Mouse (Mus musculus) cerebellum, adult 18-20 months (tissue): ENCODE results near the gene Fgfr2.

Experiments
- DNase-seq, 2 experiments: peaks; one replicate each; pipeline ENCODE4 v3.0.0; 2021

The Fgfr2 gene

GRCm38 (mm10) chr7:131552781-131553180 lies 1570.4 kb downstream of the Fgfr2 start:
- DNase-seq = no peak

- DNase-seq = no peak
These were observed 1571.0 kb downstream of the Fgfr2 start for GRCm38 (mm10) chr7:131551931-131552741.

GRCm38 (mm10) chr7:131551471-131551870 lies 1571.7 kb downstream of the Fgfr2 start:
- no peak for DNase-seq

- no peak for DNase-seq
These were observed 1574.7 kb downstream of the Fgfr2 start, which contains the start of gene Hmx2 for GRCm38 (mm10) chr7:131548473-131548872. Gene Hmx2, plus strand, starts transcription at chr7:131548773.

- DNase-seq = no peak
These were observed 1575.7 kb downstream of the Fgfr2 start for GRCm38 (mm10) chr7:131547481-131547880.

- DNase-seq = no peak
These were observed 1576.7 kb downstream of the Fgfr2 start for GRCm38 (mm10) chr7:131546423-131546822.

GRCm38 (mm10) chr7:131545701-131546385 lies 1577.3 kb downstream of the Fgfr2 start:
- DNase-seq = no peak

- no peak for DNase-seq
These were observed 1578.3 kb downstream of the Fgfr2 start for GRCm38 (mm10) chr7:131544871-131545270.

GRCm38 (mm10) chr7:131543623-131544481 lies 1579.3 kb downstream of the Fgfr2 start:
- no peak for DNase-seq

GRCm38 (mm10) chr7:131542872-131543622 lies 1580.1 kb downstream of the Fgfr2 start:
- no peak for DNase-seq

- no peak for DNase-seq
These were observed 1580.9 kb downstream of the Fgfr2 start, which contains the start of gene Hmx3 for GRCm38 (mm10) chr7:131542115-131542871. Gene Hmx3, plus strand, starts transcription at chr7:131542867.

- DNase-seq = no peak
These were observed 1581.7 kb downstream of the Fgfr2 start for GRCm38 (mm10) chr7:131541184-131542114.

GRCm38 (mm10) chr7:131539979-131540378 lies 1583.2 kb downstream of the Fgfr2 start:
- peak; percentile 66 to 74 for DNase-seq

- DNase-seq = no peak
These were observed 1619.4 kb downstream of the Fgfr2 start for GRCm38 (mm10) chr7:131503739-131504138.

GRCm38 (mm10) chr7:131478403-131478802 lies 1644.7 kb downstream of the Fgfr2 start:
- no peak for DNase-seq

- DNase-seq = no peak
These were observed 1646.0 kb downstream of the Fgfr2 start for GRCm38 (mm10) chr7:131477140-131477539.

- no peak for DNase-seq
These were observed 1651.6 kb downstream of the Fgfr2 start for GRCm38 (mm10) chr7:131471551-131471950.

GRCm38 (mm10) chr7:131469506-131469905 lies 1653.6 kb downstream of the Fgfr2 start:
- DNase-seq = no peak

GRCm38 (mm10) chr7:131467312-131467711 lies 1655.8 kb downstream of the Fgfr2 start:
- DNase-seq = no peak

GRCm38 (mm10) chr7:131465735-131466134 lies 1657.4 kb downstream of the Fgfr2 start:
- no peak for DNase-seq
